Mouse (Mus musculus) monocyte, adult 59 days (primary cell): ENCODE data around the gene Dip2a. TPM values are rescaled to one million over a fixed set of nuclear protein-coding genes. Genes with fewer than 3 reads are reported as not detected.

Experiments
- total RNA-seq, 2 experiments: library from RNA; stranded (reverse); gene quantifications; one replicate each; pipeline ENCODE4 v1.2.4; 2023

Gene Dip2a
- total RNA-seq: 10 to 100 TPM in 1 of 2 experiments, 1 to 10 TPM in 1; 8.3 to 11.4 TPM

GRCm38 (mm10) chr10:76344711-76345539, at the start of gene Dip2a:
Gene Dip2a (minus strand): TSS chr10:76345291.

GRCm38 (mm10) chr10:76253536-76253935, 91.6 kb downstream of the Dip2a start, which contains the start of gene S100b:
Gene S100b (plus strand): TSS chr10:76253853.

GRCm38 (mm10) chr10:76237341-76238225, 107.5 kb downstream of the Dip2a start, which contains the start of gene Prmt2:
Gene Prmt2 (minus strand): TSS chr10:76237865.

Other genes starting within 250 kb of the Dip2a start
- gene Slc5a4b, start 234.3 kb downstream of the Dip2a start, total RNA-seq: not detected
- not detected for gene Slc5a4a, start 197.8 kb downstream of the Dip2a start, total RNA-seq
- 1 to 10 TPM; 3.7 to 4.7 TPM for gene Prmt2, start 107.4 kb downstream of the Dip2a start, total RNA-seq
- gene S100b, start 91.4 kb downstream of the Dip2a start, total RNA-seq: not detected
- 10 to 100 TPM in 1 of 2 experiments, 1 to 10 TPM in 1; 6.7 to 20.5 TPM for gene AC141477.1, start 95.2 kb upstream of the Dip2a start, total RNA-seq
- gene Pcnt, start 97.5 kb upstream of the Dip2a start, total RNA-seq: 10 to 100 TPM; 35.4 to 39.2 TPM
- gene 2610028H24Rik, start 103.8 kb upstream of the Dip2a start, total RNA-seq: not detected
- 10 to 100 TPM; 34.7 to 38.6 TPM for gene Mcm3ap, start 123.6 kb upstream of the Dip2a start, total RNA-seq
- 1 to 10 TPM in 1 of 2 experiments, under 1 TPM in 1; 0.89 to 1.7 TPM for gene Ybey, start 123.8 kb upstream of the Dip2a start, total RNA-seq
- gene Lss, start 186.3 kb upstream of the Dip2a start, total RNA-seq: 10 to 100 TPM in 1 of 2 experiments, 1 to 10 TPM in 1; 9.1 to 17.3 TPM
- not detected for gene Spatc1l, start 217.0 kb upstream of the Dip2a start, total RNA-seq
- gene Ftcd, start 230.4 kb upstream of the Dip2a start, total RNA-seq: not detected